Mouse (Mus musculus): ENCODE data around the gene Auts2. TPM values are rescaled to one million over a fixed set of nuclear protein-coding genes. Genes with fewer than 3 reads are reported as not detected.

The Auts2 gene
- total and polyA plus RNA-seq, 3 experiments: 16.9 to 35.7 (median 28.1) TPM

- no peaks in the 10 kb centered on the region for H3K79me2 ChIP-seq (replicated peaks; ENCODE audit: control insufficient read depth, insufficient read depth, low read length)
- intact Hi-C loops (cut with DNase I): no loop called here
- H3K4me1 ChIP-seq (ENCODE audit: control insufficient read depth, insufficient read depth, low read length): no peaks in the 10 kb centered on the region
- DNase-seq: no peak
- H3K36me3 ChIP-seq (ENCODE audit: control insufficient read depth, insufficient read depth, low read length): no peaks in the 10 kb centered on the region
- H3K9ac ChIP-seq (ENCODE audit: low read depth, low read length): no peak overlapping the region
- TF ChIP-seq EP300 (IDR thresholded peaks at IDR 0.05; ENCODE audit: insufficient read depth, low read depth, low read length): no peak
- TF ChIP-seq CTCF (IDR thresholded peaks at IDR 0.05): no peak
- TF ChIP-seq POLR2A (IDR thresholded peaks at IDR 0.05; ENCODE audit: insufficient read depth, low read depth, low read length): no peak
- WGBS: 53% methylated on average over 5 of the region's 5 CpGs
- no peaks in the 10 kb centered on the region for H3K27me3 ChIP-seq (ENCODE audit: control insufficient read depth, insufficient read depth, low read length)
- no peak overlapping the region for H3K27ac ChIP-seq
- no peak overlapping the region for H3K4me3 ChIP-seq
These were observed 621.0 kb downstream of the Auts2 start for GRCm38 (mm10) chr5:131922118-131922517.

- intact Hi-C loops (cut with DNase I): no loop called here
- DNase-seq: no peak
- H3K27ac ChIP-seq: no peak overlapping the region
- no peaks in the 10 kb centered on the region for H3K27me3 ChIP-seq (ENCODE audit: control insufficient read depth, insufficient read depth, low read length)
- no peaks in the 10 kb centered on the region for H3K79me2 ChIP-seq (replicated peaks; ENCODE audit: control insufficient read depth, insufficient read depth, low read length)
- H3K9ac ChIP-seq (ENCODE audit: low read depth, low read length): no peak overlapping the region
- no peak overlapping the region for H3K4me3 ChIP-seq
- 82% methylated on average over 12 of the region's 12 CpGs for WGBS
- H3K36me3 ChIP-seq (ENCODE audit: control insufficient read depth, insufficient read depth, low read length): no peaks in the 10 kb centered on the region
- H3K4me1 ChIP-seq (ENCODE audit: control insufficient read depth, insufficient read depth, low read length): no peaks in the 10 kb centered on the region
- no peak for TF ChIP-seq POLR2A (IDR thresholded peaks at IDR 0.05; ENCODE audit: insufficient read depth, low read depth, low read length)
- TF ChIP-seq EP300 (IDR thresholded peaks at IDR 0.05; ENCODE audit: insufficient read depth, low read depth, low read length): no peak
- TF ChIP-seq CTCF (IDR thresholded peaks at IDR 0.05): no peak
These were observed 623.0 kb downstream of the Auts2 start for GRCm38 (mm10) chr5:131919983-131920777.

- Histone ChIP-seq H3K79me2 (replicated peaks; ENCODE audit: control insufficient read depth, insufficient read depth, low read length) (no peaks in the 10 kb centered on the region), H3K36me3 (ENCODE audit: control insufficient read depth, insufficient read depth, low read length) (no peaks in the 10 kb centered on the region), H3K4me3 (no peak overlapping the region), H3K9ac (ENCODE audit: low read depth, low read length) (no peak overlapping the region), H3K4me1 (ENCODE audit: control insufficient read depth, insufficient read depth, low read length) (no peaks in the 10 kb centered on the region), H3K27ac (no peak overlapping the region), H3K27me3 (ENCODE audit: control insufficient read depth, insufficient read depth, low read length) (no peaks in the 10 kb centered on the region)
- DNase-seq: no peak
- 67% methylated on average over 12 of the region's 12 CpGs for WGBS
- TF ChIP-seq POLR2A (IDR thresholded peaks at IDR 0.05; ENCODE audit: insufficient read depth, low read depth, low read length): no peak
- no peak for TF ChIP-seq CTCF (IDR thresholded peaks at IDR 0.05)
- no peak for TF ChIP-seq EP300 (IDR thresholded peaks at IDR 0.05; ENCODE audit: insufficient read depth, low read depth, low read length)
- intact Hi-C loops (cut with DNase I): no loop called here
These were observed 626.2 kb downstream of the Auts2 start for GRCm38 (mm10) chr5:131916791-131917403.

GRCm38 (mm10) chr5:131913562-131913961, 629.6 kb downstream of the Auts2 start:
- no peak for DNase-seq
- H3K79me2 ChIP-seq (replicated peaks; ENCODE audit: control insufficient read depth, insufficient read depth, low read length): no peaks in the 10 kb centered on the region

GRCm38 (mm10) chr5:131912983-131913382, 630.2 kb downstream of the Auts2 start:
- Histone ChIP-seq H3K27me3 (ENCODE audit: control insufficient read depth, insufficient read depth, low read length) (no peaks in the 10 kb centered on the region), H3K79me2 (replicated peaks; ENCODE audit: control insufficient read depth, insufficient read depth, low read length) (no peaks in the 10 kb centered on the region), H3K36me3 (ENCODE audit: control insufficient read depth, insufficient read depth, low read length) (no peaks in the 10 kb centered on the region), H3K27ac (no peak overlapping the region), H3K4me1 (ENCODE audit: control insufficient read depth, insufficient read depth, low read length) (no peaks in the 10 kb centered on the region), H3K4me3 (no peak overlapping the region), H3K9ac (ENCODE audit: low read depth, low read length) (no peak overlapping the region)
- TF ChIP-seq POLR2A (IDR thresholded peaks at IDR 0.05; ENCODE audit: insufficient read depth, low read depth, low read length): no peak
- TF ChIP-seq EP300 (IDR thresholded peaks at IDR 0.05; ENCODE audit: insufficient read depth, low read depth, low read length): no peak
- TF ChIP-seq CTCF (IDR thresholded peaks at IDR 0.05): no peak
- WGBS: 22% methylated on average over 1 of the region's 1 CpGs
- intact Hi-C loops (cut with DNase I): no loop called here
- DNase-seq: no peak

More at GRCm38 (mm10) chr5:131913562-131913961, 629.6 kb downstream of the Auts2 start:
- Histone ChIP-seq H3K4me1 (ENCODE audit: control insufficient read depth, insufficient read depth, low read length) (no peaks in the 10 kb centered on the region), H3K9ac (ENCODE audit: low read depth, low read length) (no peak overlapping the region), H3K4me3 (no peak overlapping the region), H3K27me3 (ENCODE audit: control insufficient read depth, insufficient read depth, low read length) (no peaks in the 10 kb centered on the region), H3K27ac (no peak overlapping the region), H3K36me3 (ENCODE audit: control insufficient read depth, insufficient read depth, low read length) (no peaks in the 10 kb centered on the region)
- no peak for TF ChIP-seq POLR2A (IDR thresholded peaks at IDR 0.05; ENCODE audit: insufficient read depth, low read depth, low read length)
- TF ChIP-seq EP300 (IDR thresholded peaks at IDR 0.05; ENCODE audit: insufficient read depth, low read depth, low read length): no peak
- TF ChIP-seq CTCF (IDR thresholded peaks at IDR 0.05): no peak
- intact Hi-C loops (cut with DNase I): no loop called here
- 94% methylated on average over 8 of the region's 8 CpGs for WGBS

GRCm38 (mm10) chr5:131906313-131906712, 636.8 kb downstream of the Auts2 start:
- H3K4me3 ChIP-seq: no peak overlapping the region
- WGBS: 85% methylated on average over 3 of the region's 3 CpGs
- no peaks in the 10 kb centered on the region for H3K79me2 ChIP-seq (replicated peaks; ENCODE audit: control insufficient read depth, insufficient read depth, low read length)
- H3K4me1 ChIP-seq (ENCODE audit: control insufficient read depth, insufficient read depth, low read length): no peaks in the 10 kb centered on the region
- intact Hi-C loops (cut with DNase I): no loop called here
- no peak overlapping the region for H3K9ac ChIP-seq (ENCODE audit: low read depth, low read length)
- no peak for DNase-seq
- H3K27ac ChIP-seq: no peak overlapping the region
- H3K36me3 ChIP-seq (ENCODE audit: control insufficient read depth, insufficient read depth, low read length): no peaks in the 10 kb centered on the region
- H3K27me3 ChIP-seq (ENCODE audit: control insufficient read depth, insufficient read depth, low read length): no peaks in the 10 kb centered on the region
- TF ChIP-seq CTCF (IDR thresholded peaks at IDR 0.05) (no peak), EP300 (IDR thresholded peaks at IDR 0.05; ENCODE audit: insufficient read depth, low read depth, low read length) (no peak), POLR2A (IDR thresholded peaks at IDR 0.05; ENCODE audit: insufficient read depth, low read depth, low read length) (no peak)

All from heart, adult 2 months (tissue).